Mouse (Mus musculus) heart, postnatal 14 days (tissue): ENCODE results near the gene Orm1. TPM values are rescaled to one million over a fixed set of nuclear protein-coding genes. Genes with fewer than 3 reads are reported as not detected.

Source experiments
- DNase-seq, 2 experiments: peaks; one replicate each; pipeline ENCODE4 v3.0.0; 2021 to 2022
- intact Hi-C: fragments of 180-260 bp; cut with DNase I; formaldehyde crosslinking; loops from one replicate; pipeline ENCODE4 v1.15.1; 2025
- total RNA-seq, 2 experiments: library from RNA; stranded (reverse); gene quantifications; 2 replicates each; pipeline ENCODE4 v1.2.3; 2021

The Orm1 gene
- total RNA-seq, 2 experiments from 2014 or later: 0.50 to 0.78 TPM

- intact Hi-C loops: no loop called here
- DNase-seq: no peak
Observed at GRCm38 (mm10) chr4:63348524-63348923, 4.2 kb downstream of the Orm1 start.

GRCm38 (mm10) chr4:63355877-63356665, 11.7 kb downstream of the Orm1 start, which contains the start of gene Orm3:
Gene Orm3, plus strand, starts transcription at chr4:63356162.
- peak; percentile 56 to 57 for DNase-seq
- intact Hi-C loops: no loop called here

- no peak for DNase-seq
- intact Hi-C loops: no loop called here
Observed at GRCm38 (mm10) chr4:63356981-63357570, 12.7 kb downstream of the Orm1 start.

- intact Hi-C loops: loop anchor here (10.0 kb wide), 1 partner anchor 135 kb away; the partner anchor contains the start of gene Whrn
- no peak for DNase-seq
Observed at GRCm38 (mm10) chr4:63359861-63360260, 15.5 kb downstream of the Orm1 start.

- DNase-seq: peak; percentile 53 to 55
- intact Hi-C loops: loop anchor here (10.0 kb wide), 1 partner anchor 133 kb away; the partner anchor contains the start of gene Whrn
Observed at GRCm38 (mm10) chr4:63362150-63362549, 17.8 kb downstream of the Orm1 start, which contains the start of gene Orm2. Gene Orm2, plus strand, starts transcription at chr4:63362449.

GRCm38 (mm10) chr4:63368577-63368976, 24.2 kb downstream of the Orm1 start:
- intact Hi-C loops: loop anchor here (2.0 to 10.0 kb wide), 2 partner anchors 40 to 126 kb away; partner anchors contain the start of gene Whrn
- peak; percentile 86 to 95 for DNase-seq

GRCm38 (mm10) chr4:63370897-63371296, 26.5 kb downstream of the Orm1 start:
- intact Hi-C loops: loop anchor here (2.0 kb wide), 1 partner anchor 578 kb away; no protein-coding TSS in a partner anchor

GRCm38 (mm10) chr4:63371890-63372289, 27.5 kb downstream of the Orm1 start:
- DNase-seq: peak in 1 of 2 experiments; percentile 46
- intact Hi-C loops: loop anchor here (2.0 kb wide), 1 partner anchor 577 kb away; no protein-coding TSS in a partner anchor

More at GRCm38 (mm10) chr4:63370897-63371296, 26.5 kb downstream of the Orm1 start:
- no peak for DNase-seq

- no peak for DNase-seq
- intact Hi-C loops: no loop called here
Observed at GRCm38 (mm10) chr4:63373404-63373803, 29.0 kb downstream of the Orm1 start.

- intact Hi-C loops: no loop called here
- no peak for DNase-seq
Observed at GRCm38 (mm10) chr4:63374331-63374730, 30.0 kb downstream of the Orm1 start.

GRCm38 (mm10) chr4:63375367-63375766, 31.0 kb downstream of the Orm1 start:
- peak; percentile 52 to 70 for DNase-seq
- intact Hi-C loops: no loop called here

- no peak for DNase-seq
Observed at GRCm38 (mm10) chr4:63377483-63377882, 33.1 kb downstream of the Orm1 start.

GRCm38 (mm10) chr4:63382676-63383369, 38.5 kb downstream of the Orm1 start:
- intact Hi-C loops: no loop called here
- no peak for DNase-seq

More at GRCm38 (mm10) chr4:63377483-63377882, 33.1 kb downstream of the Orm1 start:
- intact Hi-C loops: no loop called here

- intact Hi-C loops: no loop called here
- no peak for DNase-seq
Observed at GRCm38 (mm10) chr4:63383474-63383873, 39.1 kb downstream of the Orm1 start.

- no peak for DNase-seq
- intact Hi-C loops: no loop called here
Observed at GRCm38 (mm10) chr4:63384262-63384661, 39.9 kb downstream of the Orm1 start.

- intact Hi-C loops: no loop called here
- no peak for DNase-seq
Observed at GRCm38 (mm10) chr4:63385253-63385652, 40.9 kb downstream of the Orm1 start.

GRCm38 (mm10) chr4:63385784-63386183, 41.4 kb downstream of the Orm1 start:
- DNase-seq: no peak
- intact Hi-C loops: no loop called here

GRCm38 (mm10) chr4:63388029-63388428, 43.7 kb downstream of the Orm1 start:
- intact Hi-C loops: no loop called here
- no peak for DNase-seq

- intact Hi-C loops: no loop called here
- DNase-seq: no peak
Observed at GRCm38 (mm10) chr4:63389121-63389886, 44.9 kb downstream of the Orm1 start.
